Mouse (Mus musculus) embryo, embryonic 10 days (tissue): ENCODE measurements at regions not wholly inside any gene's neighbourhood (a gene's known extent, or its start where the extent isn't known, plus 50 kb on each side); places are given as distances from the start of the nearest gene placed in this dataset.
A peak's percentile ranks its signal among the peaks of the same experiment; 100 is the strongest.
"Not testable (repeated sequence)": the region's sequence is repeated elsewhere in the genome, so short reads cannot be mapped to it uniquely, and the experiment has no call there.

ENCODE experiments used
- DNase-seq: peaks from one replicate; pipeline ENCODE4 v3.0.0-alpha.2; 2015; ENCODE audit warnings: low spot score

DNA sequence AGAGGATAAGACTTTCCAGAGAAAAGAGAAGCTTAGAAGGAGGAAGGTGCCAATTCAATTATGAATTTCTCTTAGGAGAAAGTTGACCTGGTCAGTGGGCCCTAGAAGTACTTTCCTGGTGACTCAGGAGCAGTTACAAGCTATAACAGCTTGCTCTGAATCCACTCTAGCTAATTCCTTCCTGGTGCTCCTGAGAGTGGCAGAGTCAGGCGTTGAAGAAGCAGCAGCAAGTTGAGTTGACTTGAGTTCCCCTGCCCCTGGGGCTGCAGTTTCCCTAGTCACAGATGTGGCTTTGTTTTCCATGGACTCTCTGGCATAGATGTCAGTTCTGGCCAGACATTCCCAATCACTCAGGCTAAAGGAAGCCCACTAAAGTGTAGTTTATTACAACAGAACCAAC is 85.9 kb downstream of the Osr1 start:
- peak; percentile 28 for DNase-seq

DNA sequence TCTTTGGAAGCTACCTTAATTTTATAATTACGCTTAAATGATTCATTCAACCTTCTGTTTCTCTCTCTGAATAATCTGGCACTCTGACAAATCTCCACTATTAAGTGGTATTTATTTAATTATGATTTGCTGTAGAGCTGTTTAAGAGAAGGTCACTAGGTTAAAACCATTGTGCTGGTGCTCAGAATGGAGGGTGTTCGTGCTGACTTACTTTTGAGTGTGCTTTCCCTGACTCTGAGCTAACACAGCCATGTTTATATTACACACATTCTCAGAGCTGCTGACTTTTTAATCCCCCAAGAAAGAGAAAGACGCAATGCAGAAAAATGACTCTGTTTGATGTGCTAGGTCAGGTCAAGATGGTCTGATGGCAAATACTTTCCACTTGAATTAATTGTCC is 86.4 kb downstream of the Osr1 start:
- DNase-seq, result peak; percentile 5

DNA sequence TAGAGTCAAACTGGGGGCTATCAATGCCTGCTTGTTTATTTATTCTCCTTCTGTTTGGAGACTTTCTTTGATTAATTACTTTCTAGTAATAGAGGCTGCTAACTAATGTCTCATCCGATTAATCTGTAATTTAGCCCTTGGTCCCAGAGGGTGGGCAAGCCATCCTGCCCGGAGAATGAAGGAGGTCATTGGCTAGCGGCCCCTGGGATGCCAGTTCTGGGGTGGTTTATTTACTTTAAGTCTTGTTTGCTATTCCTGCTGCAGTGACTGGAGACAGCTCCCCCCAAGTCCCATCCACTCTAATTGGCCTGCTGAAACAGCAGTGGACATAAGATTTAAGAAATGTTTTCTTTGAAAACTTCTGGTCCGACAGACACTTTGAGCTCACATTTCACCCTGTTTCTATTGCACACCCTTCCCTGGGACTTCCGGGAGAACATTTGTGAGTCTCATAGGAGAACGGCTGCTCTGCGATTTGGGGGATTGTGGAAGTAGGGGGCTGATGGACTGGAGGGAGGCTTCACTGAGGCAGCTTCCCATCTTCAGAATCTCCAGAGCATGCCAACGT is 87.4 kb downstream of the Osr1 start:
- peak; percentile 15 for DNase-seq

DNA sequence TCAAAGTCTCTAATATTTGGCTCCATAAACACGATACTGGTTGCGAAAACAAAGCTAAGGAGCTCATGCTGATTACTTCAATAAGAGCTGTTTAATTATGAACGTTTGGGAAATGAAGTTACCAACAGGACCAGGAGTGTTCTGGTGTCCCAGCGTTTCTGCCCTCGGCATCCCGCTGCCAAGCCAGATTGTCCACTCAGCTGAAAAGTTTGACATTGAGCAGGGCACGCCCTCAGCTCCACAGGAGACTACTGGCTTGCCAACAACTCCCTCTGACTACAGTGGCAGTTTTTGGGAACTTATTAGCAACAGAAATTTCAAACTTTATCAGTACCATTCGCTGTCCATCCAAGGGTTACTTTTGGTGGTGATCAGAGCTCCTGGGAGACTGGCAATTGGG is 87.9 kb downstream of the Osr1 start:
- DNase-seq, result peak; percentile 4

DNA sequence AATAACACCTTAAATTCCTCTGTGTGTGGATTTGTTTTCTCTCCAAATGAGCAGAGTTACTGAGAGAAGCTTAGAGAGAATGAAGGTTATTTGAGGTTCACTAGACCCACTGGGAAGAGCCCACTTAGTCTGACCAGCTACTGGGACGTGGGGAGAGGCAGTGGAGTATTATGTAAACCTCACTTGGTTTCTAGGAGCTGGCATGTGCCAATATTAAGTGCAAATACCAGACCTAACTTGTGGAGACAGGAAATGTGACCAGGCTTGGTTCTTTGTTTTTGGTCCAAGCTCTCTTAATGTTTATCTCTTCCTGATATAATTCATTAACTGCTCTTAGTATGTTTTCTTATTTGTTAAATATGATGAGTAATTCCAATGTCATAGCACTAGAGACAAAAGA is 90.4 kb downstream of the Osr1 start:
- DNase-seq, result no peak

DNA sequence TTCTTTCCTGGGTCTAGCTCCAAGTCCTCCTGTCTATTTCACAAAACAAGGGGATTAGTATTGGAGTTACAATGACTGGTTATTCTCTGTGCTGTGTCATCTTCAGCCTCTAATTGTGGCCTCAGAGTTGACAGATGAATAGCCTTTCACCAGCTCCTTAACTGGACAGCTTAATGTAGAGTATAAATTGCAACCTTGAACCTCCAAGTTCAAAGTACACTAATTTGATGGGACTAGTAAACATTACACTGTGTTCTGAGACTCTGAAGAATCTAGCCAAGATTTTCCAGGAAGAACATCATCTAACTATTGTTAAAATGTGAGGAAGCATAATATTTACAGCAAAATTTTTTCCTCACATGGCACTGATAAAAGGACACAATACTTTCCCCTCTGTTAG is 118.9 kb downstream of the Osr1 start:
- DNase-seq, result no peak

DNA sequence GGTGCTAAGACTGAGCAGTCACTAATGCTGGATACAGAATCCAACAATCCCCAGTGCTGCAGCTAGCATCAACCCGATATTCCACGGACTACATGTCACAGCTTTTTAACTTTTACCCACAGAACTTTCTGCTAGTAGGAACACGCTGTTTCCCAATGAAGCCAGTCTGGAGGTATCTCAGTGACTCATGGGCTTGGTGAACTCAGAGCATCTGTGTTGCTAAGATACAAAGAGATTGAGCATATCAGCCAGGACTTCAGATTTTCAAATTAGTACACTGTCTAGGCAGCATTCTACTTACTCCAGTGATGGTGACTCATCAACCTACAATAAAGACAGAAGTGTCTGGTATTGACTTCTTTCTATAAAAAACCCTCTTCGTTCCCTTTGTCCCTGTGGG is 119.6 kb downstream of the Osr1 start:
- no peak for DNase-seq

DNA sequence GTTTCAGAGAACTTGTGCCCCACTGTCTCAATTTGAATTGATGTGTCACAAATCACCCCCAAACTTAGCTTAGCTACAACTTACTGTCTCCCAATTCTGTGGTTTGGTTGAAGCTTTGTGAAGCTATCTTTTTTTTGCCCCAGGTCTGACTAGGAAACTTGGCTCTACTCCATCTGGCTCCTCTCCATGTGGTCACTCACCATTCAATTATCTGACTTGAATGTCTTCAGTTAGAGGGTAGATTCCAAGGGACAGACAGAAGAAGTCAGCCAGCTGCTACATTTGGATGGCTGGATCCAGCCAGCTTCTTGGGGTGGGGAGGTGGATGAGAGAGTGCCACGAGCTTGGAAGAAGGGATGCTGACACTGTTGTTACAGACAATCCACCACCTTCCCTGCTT is 163.0 kb downstream of the Osr1 start:
- DNase-seq, result no peak

DNA sequence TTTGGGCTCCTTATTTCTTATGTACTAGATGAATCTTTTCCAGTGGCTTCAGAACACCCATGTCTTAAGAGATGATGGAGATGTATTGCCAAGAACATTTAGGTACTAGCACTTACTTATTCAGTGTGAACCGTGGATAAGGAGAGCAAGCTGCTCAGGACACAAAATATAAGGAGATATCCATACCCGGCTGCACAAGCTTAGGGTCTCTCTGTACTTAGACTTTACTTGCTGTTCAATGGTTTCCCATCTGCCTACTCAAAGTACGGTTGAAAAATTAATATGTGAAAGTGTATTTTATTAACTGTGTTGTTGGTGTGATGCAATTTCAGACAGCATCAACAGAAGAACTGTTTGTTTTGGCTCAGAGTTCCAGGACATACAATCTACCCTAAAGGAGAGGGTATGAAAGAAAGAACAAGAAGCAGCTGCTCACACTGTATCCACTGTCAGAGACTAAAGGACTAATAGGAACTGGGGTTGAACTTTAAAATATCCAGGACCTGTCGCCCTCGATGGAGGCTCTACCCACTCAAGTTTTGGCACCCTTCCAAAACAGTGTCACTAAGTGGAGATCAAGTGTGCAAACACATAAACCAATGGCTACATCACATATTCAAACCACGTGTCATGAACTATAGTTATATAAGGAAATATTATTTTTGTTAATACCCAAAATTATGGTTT is 174.9 kb downstream of the Osr1 start:
- no peak for DNase-seq

DNA sequence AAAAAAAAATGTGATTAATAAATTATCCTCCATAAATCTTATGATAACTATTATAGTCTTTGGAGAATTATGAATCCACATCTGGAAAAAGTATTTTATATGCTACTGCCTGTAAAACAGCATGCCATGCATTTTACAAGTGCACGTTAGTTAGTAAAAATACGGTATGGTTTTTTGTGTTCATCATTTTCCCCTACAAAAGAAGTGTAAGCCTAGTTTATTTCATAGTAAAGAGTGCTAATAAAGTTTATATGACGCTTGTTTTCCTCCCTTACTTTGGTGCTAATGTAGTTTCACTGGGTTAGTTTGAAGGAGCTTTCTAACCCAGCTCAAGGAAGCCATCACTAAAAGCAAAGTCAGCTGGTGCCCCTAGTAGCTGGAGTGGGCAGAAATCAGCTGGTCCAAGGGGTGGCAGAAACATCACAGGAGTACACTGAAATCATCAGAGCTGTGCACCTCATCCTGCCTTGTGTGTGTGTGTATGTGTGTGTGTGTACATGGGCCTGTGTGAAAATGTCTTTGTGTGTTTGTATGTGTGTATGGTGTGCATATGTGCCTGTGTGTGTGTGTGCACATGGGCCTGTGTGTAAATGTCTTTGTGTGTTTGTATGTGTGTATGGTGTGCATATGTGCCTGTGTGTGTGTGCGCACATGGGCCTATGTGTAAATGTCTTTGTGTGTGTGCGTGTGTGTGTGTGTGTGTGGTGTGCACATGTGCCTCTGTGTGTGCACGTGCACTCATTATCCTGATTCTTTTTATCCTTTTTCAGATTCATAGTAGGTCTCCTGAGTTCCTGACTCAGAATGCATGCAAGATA is 181.6 kb downstream of the Osr1 start:
- DNase-seq, result no peak

DNA sequence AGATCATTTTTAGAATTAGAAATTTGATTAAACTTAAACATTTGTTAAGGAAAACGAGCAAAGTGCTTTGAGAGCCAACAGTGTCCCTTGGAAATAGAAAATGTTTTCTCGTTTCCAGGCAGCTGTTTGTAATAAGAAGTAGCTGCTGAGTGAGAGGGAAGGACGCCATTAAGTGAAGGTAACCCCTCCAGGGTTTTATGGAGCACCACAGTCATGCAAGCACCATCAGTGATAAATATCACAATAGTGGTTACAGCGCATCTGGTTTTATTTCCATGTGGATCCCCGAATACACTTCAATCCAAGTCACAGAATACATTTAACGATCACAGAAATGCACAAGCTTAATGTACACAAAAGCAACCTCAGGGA is 182.1 kb downstream of the Osr1 start:
- DNase-seq, result no peak

DNA sequence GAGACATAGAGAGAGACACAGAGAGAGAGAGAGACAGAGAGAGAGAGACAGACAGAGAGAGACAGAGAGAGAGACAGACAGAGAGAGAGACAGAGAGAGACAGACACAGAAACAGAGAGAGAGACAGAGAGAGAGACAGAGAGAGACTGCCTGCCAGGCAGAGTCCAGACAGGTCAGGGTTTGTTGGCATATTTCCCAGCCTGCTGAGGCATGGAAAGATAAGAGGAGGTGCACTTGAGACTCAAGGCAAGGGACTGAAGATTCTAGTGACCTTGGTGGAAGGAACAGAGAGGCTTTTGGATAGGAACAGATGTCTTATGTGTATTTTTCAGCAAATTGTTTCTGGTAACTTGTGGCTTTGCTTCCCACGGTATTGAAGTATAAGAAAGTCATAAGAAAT is 186.5 kb downstream of the Osr1 start:
- no peak for DNase-seq

DNA sequence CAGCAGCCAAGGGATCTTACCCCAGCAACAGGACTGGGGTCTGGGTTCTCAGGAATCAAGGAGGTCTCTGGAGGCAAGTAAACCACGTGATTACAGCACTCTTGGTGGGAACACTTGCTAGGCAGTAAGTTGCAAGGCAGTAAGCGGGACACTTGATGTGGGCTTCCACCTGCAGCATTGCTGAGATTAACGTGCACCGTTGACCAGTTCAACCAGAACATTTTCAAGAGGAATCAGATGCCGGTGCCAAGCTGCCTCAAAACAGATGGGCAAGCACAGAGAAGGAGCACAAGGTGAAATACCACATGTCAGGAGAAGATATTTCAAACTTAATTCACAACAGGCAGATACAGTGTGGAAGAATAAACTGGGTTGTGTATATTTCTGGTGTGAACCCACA is 190.9 kb downstream of the Osr1 start:
- DNase-seq, result peak; percentile 12

DNA sequence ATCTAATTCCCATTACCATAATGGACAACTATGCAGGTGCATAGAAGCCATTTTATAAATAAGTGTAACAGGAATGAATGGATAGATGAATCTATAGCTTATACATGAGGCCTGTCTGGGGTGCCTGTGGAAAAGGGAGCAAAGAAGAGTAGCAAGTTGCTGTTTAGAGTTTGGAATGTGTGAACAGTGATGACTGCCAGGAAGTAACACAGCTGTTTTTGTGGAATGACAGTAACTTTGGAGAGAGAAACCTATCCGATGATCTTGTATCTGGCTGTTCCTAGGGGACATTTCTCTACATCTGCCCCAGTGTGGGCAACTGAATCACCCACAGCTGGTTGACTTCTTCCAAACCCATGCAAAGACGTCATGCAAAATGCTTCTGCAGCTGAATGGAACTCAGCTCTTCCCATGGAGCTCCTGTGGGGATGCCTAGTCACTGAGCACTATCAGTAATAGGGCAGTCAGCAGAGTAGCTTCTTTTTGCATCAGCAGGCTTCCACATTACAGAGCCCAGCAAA is 192.4 kb downstream of the Osr1 start:
- not testable (repeated sequence) for DNase-seq

DNA sequence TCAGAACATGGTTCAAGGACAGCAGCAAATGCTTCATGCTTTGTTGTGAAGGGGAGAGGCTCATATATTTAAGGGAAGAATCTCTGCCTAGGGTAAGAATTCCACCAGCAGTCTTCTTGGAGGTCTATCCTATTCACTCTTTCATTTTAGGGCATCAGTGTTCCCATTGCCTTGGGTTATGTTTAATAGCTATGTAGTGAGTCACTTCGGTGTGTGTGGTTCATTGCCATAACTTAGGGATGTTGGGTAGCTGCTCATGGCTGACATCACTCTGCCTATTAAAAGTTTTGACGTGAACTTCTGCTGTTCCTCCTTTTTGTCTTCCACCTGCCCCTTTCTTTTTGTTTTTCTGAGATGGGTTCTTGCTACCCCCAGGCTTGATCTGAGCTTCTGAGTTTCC is 192.9 kb downstream of the Osr1 start:
- DNase-seq, result no peak

DNA sequence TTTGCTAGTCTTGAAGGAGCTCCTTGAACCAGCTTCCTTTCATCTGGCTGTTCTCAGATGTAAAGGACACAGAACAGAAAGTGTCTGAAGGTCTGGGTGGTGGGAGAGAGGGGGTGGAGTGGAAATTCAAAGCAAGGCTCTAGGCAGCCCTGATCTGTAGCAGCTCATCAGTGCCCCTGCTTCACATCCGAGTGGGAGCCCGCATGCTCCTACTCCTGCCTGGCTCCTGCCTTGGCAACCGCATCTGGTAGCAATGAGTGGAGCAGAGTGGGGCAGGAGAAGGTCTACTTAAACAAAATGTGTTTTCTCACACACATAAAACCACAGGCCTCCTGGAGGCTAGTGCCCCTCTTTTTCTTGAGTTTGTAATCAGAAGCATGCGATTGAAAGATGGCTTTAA is 201.0 kb downstream of the Osr1 start:
- DNase-seq, result no peak

DNA sequence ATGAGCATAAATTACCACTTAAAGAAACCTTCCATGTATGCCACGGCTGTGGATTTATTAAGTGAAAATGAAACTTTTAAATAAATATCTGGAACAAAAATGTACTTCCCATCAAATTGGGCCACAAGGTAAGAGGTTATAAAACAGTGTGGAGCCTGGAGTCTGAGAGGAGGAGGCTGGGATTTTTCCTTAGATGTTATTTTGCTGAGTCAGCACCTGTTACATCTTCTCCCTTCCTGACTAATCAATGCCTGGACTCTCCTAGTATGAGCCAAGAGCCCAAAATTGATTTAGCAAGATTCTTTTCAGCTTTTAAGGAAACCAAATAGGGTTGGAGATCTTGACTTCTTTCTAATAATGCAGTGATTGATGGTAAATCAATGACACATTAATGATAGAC is 203.0 kb downstream of the Osr1 start:
- no peak for DNase-seq

DNA sequence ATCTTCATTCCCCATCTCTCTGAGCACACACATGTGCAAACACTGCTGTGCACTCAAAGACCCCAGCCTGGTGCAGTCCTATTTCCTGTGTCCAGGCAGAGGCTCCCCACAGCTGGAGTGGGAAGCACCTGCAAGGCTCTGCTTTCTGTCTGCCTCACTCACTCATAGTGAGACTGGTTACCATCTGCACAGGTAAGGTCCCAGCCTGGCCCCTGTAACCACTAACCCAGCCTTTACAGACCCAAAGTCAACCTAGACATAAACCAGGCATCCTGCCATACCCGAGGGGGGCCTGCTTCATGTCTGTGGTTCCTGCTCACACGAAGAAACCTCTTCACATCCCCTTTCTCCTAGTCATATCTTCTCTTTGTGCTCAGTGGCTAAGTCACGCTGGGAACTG is 232.4 kb downstream of the Osr1 start:
- no peak for DNase-seq

DNA sequence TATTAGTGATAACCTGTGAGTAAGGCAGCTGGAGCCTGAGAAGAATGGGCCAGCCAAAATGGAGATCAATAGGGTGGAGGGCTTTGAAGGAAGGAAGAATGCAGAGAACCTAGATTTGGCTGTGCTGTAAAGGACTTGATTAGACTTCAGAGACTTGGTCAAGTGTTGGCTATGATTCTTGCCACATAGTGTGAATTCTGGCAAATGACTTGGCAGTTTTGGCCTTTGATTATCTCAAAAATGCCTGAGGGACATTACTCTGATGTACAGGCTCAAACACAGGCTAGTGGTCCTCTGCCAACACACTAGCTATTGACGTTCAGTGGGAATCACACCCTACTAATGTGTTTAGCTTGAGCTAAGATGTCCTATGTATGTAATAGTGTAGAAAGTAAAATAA is 237.5 kb downstream of the Osr1 start:
- no peak for DNase-seq

DNA sequence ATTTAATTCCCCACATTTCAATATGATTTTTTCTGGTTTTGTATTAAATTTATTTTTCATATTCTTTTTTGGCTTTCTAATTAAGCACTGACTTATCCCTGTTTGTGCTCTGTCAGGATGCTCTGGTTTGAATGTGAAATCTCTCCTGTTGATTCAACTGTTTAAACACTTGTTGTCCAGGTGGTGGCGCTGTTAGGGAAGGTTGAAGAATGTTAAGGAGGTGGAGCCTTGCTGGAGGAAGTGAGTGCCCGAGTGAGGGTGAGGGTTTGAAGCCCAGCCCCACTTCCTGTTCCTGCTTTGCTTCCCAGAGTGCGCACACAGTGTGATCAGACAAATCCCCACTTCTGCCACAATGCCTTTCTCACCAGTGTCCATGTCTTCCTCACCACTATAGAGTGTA is 263.4 kb downstream of the Osr1 start:
- peak; percentile 24 for DNase-seq

DNA sequence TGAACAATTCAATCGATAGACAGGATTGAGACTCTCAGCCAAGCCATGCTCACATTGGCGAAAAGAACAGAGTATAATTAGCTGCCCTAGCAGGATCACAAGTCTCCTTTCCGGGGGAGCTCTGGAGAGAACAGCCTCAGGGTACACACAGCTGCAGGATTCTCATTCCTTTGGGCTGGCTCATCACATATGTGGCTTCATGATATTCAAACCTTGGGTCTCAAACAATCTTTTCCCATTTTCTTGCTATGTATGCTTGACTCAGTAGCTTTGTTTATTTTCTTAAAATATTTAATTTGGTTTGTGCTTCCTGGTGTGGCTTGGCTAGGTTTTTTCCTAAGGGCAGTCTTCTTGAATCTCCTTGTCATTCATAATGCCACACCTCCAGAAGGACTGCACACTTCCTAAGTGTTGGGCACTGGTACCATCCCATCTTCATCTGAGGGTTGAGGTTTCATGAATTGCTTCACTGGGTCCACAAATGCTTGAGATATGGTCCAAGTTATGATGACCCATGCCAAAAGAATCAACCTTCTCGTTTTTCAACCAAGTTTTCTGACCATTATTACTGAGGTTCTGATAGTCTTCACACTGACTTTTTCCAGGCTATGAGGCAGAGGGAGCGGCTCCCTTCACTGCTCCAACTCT is 269.4 kb downstream of the Osr1 start:
- DNase-seq, result no peak

DNA sequence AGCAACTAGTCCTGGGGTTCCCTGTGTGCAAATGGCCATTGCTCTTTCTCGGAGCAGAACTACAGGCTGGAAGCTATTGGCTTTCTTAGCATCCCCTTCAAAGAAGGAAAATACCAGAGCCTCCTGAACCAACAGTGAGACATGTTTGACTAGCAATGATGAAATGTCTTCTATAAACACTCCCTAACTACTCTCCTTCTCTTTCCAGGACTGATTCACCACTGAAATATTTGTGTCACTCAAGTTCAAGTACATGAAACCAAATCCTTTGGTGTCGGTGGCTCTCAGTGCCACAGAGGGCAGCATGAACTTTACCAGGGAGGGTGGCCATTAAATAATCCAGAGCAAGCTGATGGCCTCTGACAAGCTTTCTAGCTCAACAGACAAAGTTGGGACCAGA is 270.0 kb downstream of the Osr1 start:
- DNase-seq, result no peak

DNA sequence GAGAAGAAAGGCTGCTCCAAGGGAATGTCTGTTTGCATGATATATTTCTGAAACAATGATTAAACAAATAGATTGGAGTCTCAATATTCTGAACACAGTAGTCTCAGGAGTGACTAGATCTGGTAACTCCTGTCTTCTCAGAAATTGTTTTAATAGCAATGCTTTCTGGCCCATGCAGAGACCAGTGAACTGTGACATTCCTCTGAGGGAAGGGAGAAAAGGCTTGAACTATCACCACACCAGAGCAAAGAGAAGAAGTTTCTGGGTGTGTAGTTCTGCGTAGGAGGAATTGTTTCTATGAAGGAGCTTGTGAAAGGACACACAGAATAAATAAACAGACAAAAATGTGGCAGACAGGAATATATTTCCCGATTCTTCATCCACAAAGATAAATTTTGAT is 277.1 kb downstream of the Osr1 start:
- no peak for DNase-seq
